Mouse (Mus musculus) skeletal muscle tissue, postnatal 0 days (tissue): Measurements from ENCODE around the gene Olfr1110. TPM values are rescaled to one million over a fixed set of nuclear protein-coding genes. Genes with fewer than 3 reads are reported as not detected.

ENCODE experiments used
- polyA plus RNA-seq: library from polyadenylated mRNA; unstranded; fragments of >200 nt; fragmentation: Nextera tagmentation; extraction: Ambion mirVana; gene quantifications from 2 replicates; pipeline ENCODE4 v1.2.1, GENCODE M21; 2015

The Olfr1110 gene
- polyA plus RNA-seq: not detected in 2 replicates

DNA sequence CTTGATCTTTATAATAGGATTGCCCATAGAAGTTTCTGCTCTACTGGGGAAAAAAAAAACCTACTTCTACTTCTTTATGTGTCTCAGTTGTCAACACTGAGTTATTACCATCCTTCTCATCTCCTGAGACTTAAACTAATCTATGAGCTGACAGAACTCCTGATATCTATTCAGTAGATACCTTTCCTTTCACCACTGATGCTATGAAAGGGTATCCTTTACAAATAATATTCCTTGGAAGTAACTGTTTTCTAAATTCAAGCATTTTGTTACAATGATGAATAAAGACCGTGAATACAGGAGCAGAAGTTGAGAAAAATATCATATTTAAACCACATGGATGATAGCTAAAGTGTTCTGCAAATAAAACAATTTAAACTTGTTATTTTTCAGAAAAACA lies at the start of gene Olfr1110:
Gene Olfr1110, minus strand, starts transcription at position 101 of the 400 bp plus-strand sequence.

GRCm38 (mm10) chr2:87187498-87187897 lies 47.4 kb upstream of the Olfr1110 start, which contains the start of gene Olfr1112:
TSS of gene Olfr1112 (plus strand) at chr2:87187798.

DNA sequence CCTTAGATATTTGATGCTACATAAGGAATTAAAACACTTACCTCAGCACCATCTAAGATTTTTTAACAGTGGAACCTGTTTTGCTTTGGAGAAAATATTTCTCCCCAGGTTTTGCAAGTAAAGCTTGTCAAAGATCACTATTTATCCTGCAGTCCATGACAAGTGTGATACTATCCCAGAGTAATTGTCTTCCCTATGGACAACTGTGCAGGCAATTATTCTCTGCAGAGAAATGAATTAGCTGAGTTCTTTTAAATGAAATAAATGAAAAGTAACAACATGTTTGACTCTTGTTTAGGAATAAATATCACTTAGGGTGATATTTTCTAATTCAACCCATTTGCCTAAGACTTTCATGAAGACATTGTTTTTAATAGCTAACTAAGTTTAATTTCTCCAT lies 12.4 kb upstream of the Olfr1110 start, which contains the start of gene Olfr1111:
Gene Olfr1111, minus strand, starts transcription at position 101 of the 400 bp plus-strand sequence.

DNA sequence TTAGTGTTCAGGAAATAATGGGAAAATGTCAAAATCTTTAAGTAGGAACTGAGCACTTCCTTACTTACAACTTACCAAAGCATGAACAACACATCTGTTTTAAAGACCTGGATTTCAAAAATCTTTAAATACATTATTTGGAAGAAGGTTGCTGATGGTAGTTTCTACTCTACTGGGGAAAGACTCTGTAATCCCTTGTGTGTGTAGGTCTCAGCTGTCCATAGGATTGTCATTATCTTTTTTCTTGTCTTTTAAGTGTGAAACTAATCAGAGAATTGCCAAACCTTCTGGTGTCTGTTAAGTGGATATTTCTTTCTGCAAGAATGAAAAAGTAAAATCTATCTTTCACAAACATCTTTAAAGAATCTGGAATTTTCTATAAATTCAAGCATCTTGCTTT lies 25.6 kb downstream of the Olfr1110 start, which contains the start of gene Olfr259:
Gene Olfr259, minus strand, starts transcription at position 101 of the 400 bp plus-strand sequence.

DNA sequence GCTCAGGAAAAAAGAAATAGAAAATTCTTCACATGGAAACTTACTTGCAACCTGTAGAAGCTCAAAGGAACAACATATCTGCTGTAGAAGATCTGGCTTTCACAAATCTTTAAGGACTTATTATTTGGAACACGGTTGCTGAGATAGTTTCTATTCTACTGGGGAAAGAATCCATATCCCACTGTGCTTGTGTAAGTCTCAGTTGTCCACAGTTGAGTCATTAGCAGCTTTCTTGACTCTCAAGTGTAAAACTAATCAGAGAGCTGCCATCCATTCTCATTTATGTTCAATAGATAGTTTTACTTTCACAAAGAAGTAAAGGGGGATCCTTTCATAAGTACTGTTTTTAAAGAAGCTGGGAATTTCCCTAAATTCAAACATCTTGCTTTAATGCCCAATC lies 44.2 kb downstream of the Olfr1110 start, which contains the start of gene Olfr1109:
Gene Olfr1109, minus strand, starts transcription at position 101 of the 400 bp plus-strand sequence.

Other genes with a start within 250 kb of the Olfr1110 start
- gene Olfr1097, start 248.1 kb downstream of the Olfr1110 start, polyA plus RNA-seq: not detected in 2 replicates
- gene Olfr1098, start 215.8 kb downstream of the Olfr1110 start, polyA plus RNA-seq: not detected in 2 replicates
- not detected in 2 replicates for gene Olfr1099, start 179.6 kb downstream of the Olfr1110 start, polyA plus RNA-seq
- gene Olfr1100, start 160.3 kb downstream of the Olfr1110 start, polyA plus RNA-seq: not detected in 2 replicates
- gene Olfr1101, start 149.1 kb downstream of the Olfr1110 start, polyA plus RNA-seq: not detected in 2 replicates
- gene Olfr1102, start 141.9 kb downstream of the Olfr1110 start, polyA plus RNA-seq: not detected in 2 replicates
- not detected in 2 replicates for gene Olfr1104, start 113.2 kb downstream of the Olfr1110 start, polyA plus RNA-seq
- gene Olfr1105, start 103.8 kb downstream of the Olfr1110 start, polyA plus RNA-seq: not detected in 2 replicates
- gene Olfr1106, start 88.0 kb downstream of the Olfr1110 start, polyA plus RNA-seq: not detected in 2 replicates
- gene Olfr1107, start 64.5 kb downstream of the Olfr1110 start, polyA plus RNA-seq: not detected in 2 replicates
- not detected in 2 replicates for gene Olfr1109, start 44.3 kb downstream of the Olfr1110 start, polyA plus RNA-seq
- gene Olfr259, start 25.7 kb downstream of the Olfr1110 start, polyA plus RNA-seq: not detected in 2 replicates
- gene Olfr1111, start 12.3 kb upstream of the Olfr1110 start, polyA plus RNA-seq: not detected in 2 replicates
- not detected in 2 replicates for gene Olfr1112, start 47.5 kb upstream of the Olfr1110 start, polyA plus RNA-seq
- not detected in 2 replicates for gene Olfr1113, start 68.7 kb upstream of the Olfr1110 start, polyA plus RNA-seq
- gene Olfr1115, start 107.7 kb upstream of the Olfr1110 start, polyA plus RNA-seq: not detected in 2 replicates
- not detected in 2 replicates for gene Olfr1116, start 127.2 kb upstream of the Olfr1110 start, polyA plus RNA-seq
- not detected in 2 replicates for gene Olfr1118, start 167.3 kb upstream of the Olfr1110 start, polyA plus RNA-seq
- not detected in 2 replicates for gene Olfr1120, start 214.5 kb upstream of the Olfr1110 start, polyA plus RNA-seq
- gene Olfr1121, start 229.6 kb upstream of the Olfr1110 start, polyA plus RNA-seq: not detected in 2 replicates
- gene Olfr1122, start 245.5 kb upstream of the Olfr1110 start, polyA plus RNA-seq: not detected in 2 replicates